Mouse (Mus musculus) limb, embryonic 11.5 days (tissue): ENCODE measurements around the gene Llph. TPM values are rescaled to one million over a fixed set of nuclear protein-coding genes. Genes with fewer than 3 reads are reported as not detected.

ENCODE experiments used
- ATAC-seq: fragments of 200-750 bp; cut with Nextera tagmentation; 2 replicates; pipeline ENCODE4 v1.8.0; 2017; ENCODE audit warnings: low read depth; ENCODE audit not compliant: insufficient number of reproducible peaks, low FRiP score, low TSS enrichment
- DNase-seq: peaks from one replicate; pipeline ENCODE4 v3.0.0-alpha.2; 2015; ENCODE audit warnings: low spot score
- H3K27ac ChIP-seq: fragments of 300-500 bp; sonication (generic); replicated peaks from 2 replicates; pipeline ENCODE4 v1.5.1; 2014; ENCODE audit warnings: low read depth, mild to moderate bottlenecking, low read length
- H3K27me3 ChIP-seq: fragments of 300-500 bp; sonication (generic); 2 replicates; pipeline ENCODE4 v1.6.1; 2014; ENCODE audit warnings: mild to moderate bottlenecking, low read length, mixed read lengths; ENCODE audit not compliant: control insufficient read depth, insufficient read depth
- H3K36me3 ChIP-seq: fragments of 300-500 bp; sonication (generic); 2 replicates; pipeline ENCODE4 v1.6.1; 2014; ENCODE audit warnings: mild to moderate bottlenecking, low read length, moderate library complexity, mixed read lengths; ENCODE audit not compliant: control insufficient read depth, insufficient read depth
- H3K4me1 ChIP-seq: fragments of 300-500 bp; sonication (generic); 2 replicates; pipeline ENCODE4 v1.6.1; 2014; ENCODE audit warnings: low read length, mixed read lengths; ENCODE audit not compliant: control insufficient read depth, insufficient read depth
- H3K4me2 ChIP-seq: fragments of 300-500 bp; sonication (generic); 2 replicates; pipeline ENCODE4 v1.6.1; 2014; ENCODE audit warnings: low read depth, mild to moderate bottlenecking, moderate library complexity; ENCODE audit not compliant: severe bottlenecking
- H3K4me3 ChIP-seq: fragments of 300-500 bp; sonication (generic); 2 replicates; pipeline ENCODE4 v1.5.1; 2014; ENCODE audit warnings: low read depth, low read length
- H3K9ac ChIP-seq: fragments of 300-500 bp; sonication (generic); 2 replicates; pipeline ENCODE4 v1.6.1; 2014; ENCODE audit warnings: mild to moderate bottlenecking, low read length
- H3K9me3 ChIP-seq: fragments of 300-500 bp; sonication (generic); 2 replicates; pipeline ENCODE4 v1.6.1; 2016; ENCODE audit warnings: low read length; ENCODE audit not compliant: control insufficient read depth
- WGBS: fragments of 180-500 bp; shearing (Covaris S2); extraction: QIAGEN DNeasy Blood & Tissue Kit; methylation state at CpG from one replicate; pipeline ENCODE4 v1.1.7; 2014; 5-methylcytosine and 5-hydroxymethylcytosine counted together
- polyA plus RNA-seq: library from polyadenylated mRNA; unstranded; fragments of >200 nt; fragmentation: Nextera tagmentation; extraction: Ambion mirVana; gene quantifications from 2 replicates; pipeline ENCODE4 v1.2.1, GENCODE M21; 2014

Llph gene
- 64.1 and 68.8 TPM in 2 replicates for polyA plus RNA-seq

GRCm38 (mm10) chr10:120226871-120227661, at the start of gene Llph:
Gene Llph (plus strand): TSS chr10:120227070.
- no peaks in the 10 kb centered on the region for H3K9me3 ChIP-seq
- H3K4me1 ChIP-seq: no peaks in the 10 kb centered on the region
- ATAC-seq (peak; percentile 89), DNase-seq (peak; percentile 88)
- peak within 1 kb of the TSS; percentile 88 for H3K4me3 ChIP-seq
- peaks cover 13% of the 10 kb centered on the region for H3K36me3 ChIP-seq
- under 1% methylated on average over 57 of the region's 57 CpGs for WGBS
- peak within 1 kb of the TSS; percentile 69 for H3K4me2 ChIP-seq
- H3K9ac ChIP-seq: peak within 1 kb of the TSS; percentile 75
- no peaks in the 10 kb centered on the region for H3K27me3 ChIP-seq
- no peak within 1 kb of the TSS for H3K27ac ChIP-seq

DNA sequence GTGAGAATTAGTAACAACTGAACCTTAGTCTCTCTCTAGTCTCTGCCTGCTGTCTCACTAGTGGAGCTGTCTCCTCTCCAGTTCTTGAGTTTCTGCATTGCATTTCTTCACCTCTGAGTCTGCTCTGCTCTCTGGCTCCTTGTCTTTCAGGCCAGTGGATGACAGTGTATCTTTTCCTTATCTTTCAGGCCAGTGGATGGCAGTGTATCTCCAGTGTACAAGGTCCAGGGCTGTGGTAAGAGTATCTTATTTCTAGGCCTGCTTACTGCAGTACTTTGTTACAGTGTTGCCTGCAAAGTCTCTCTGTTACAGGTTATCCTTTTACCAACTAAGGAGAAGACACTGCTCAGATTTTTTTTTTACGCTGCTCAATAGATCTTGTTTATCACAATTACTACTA, 44.0 kb upstream of the Llph start:
- Histone ChIP-seq H3K9me3 (no peaks in the 10 kb centered on the region), H3K4me2 (no peak overlapping the region), H3K4me1 (no peaks in the 10 kb centered on the region), H3K4me3 (no peak overlapping the region), H3K27me3 (no peaks in the 10 kb centered on the region), H3K27ac (no peak overlapping the region), H3K36me3 (no peaks in the 10 kb centered on the region), H3K9ac (no peak overlapping the region)
- ATAC-seq: no peak
- WGBS: 92% methylated on average over 1 of the region's 1 CpGs
- DNase-seq: no peak

- H3K36me3 ChIP-seq: no peaks in the 10 kb centered on the region
- no peak for DNase-seq
- no peak for ATAC-seq
- no peaks in the 10 kb centered on the region for H3K4me1 ChIP-seq
- H3K27ac ChIP-seq: no peak overlapping the region
- WGBS: 95% methylated on average over 2 of the region's 2 CpGs
- no peak overlapping the region for H3K4me3 ChIP-seq
- no peaks in the 10 kb centered on the region for H3K27me3 ChIP-seq
- H3K4me2 ChIP-seq: no peak overlapping the region
- no peaks in the 10 kb centered on the region for H3K9me3 ChIP-seq
- no peak overlapping the region for H3K9ac ChIP-seq
These were observed 43.5 kb upstream of the Llph start for GRCm38 (mm10) chr10:120183342-120183741.

GRCm38 (mm10) chr10:120188513-120188912, 38.4 kb upstream of the Llph start:
- 78% methylated on average over 2 of the region's 2 CpGs for WGBS

DNA sequence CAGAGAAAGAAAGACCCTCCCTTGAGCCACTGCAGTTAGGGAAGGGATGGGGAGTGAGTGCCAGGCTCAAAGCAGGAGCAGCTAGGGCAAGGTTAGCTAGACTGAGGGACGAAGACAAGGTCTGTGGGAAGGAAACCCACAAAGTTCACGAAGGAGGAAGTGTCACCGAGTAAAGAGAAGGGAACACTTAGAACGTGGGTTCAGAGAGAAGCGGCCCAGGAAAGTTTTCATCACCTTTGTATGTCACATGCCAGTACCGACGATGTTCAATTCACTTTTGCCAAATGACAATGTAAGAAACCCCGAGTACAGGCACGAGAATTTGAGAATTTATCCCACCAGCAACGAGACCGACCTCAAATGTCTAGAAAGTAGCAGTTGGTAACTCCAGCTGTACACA, 37.6 kb upstream of the Llph start:
- Histone ChIP-seq H3K36me3 (no peaks in the 10 kb centered on the region), H3K4me1 (no peaks in the 10 kb centered on the region), H3K9ac (no peak overlapping the region), H3K9me3 (no peaks in the 10 kb centered on the region), H3K27ac (no peak overlapping the region), H3K4me2 (no peak overlapping the region), H3K27me3 (no peaks in the 10 kb centered on the region), H3K4me3 (no peak overlapping the region)
- ATAC-seq (no peak), DNase-seq (no peak)
- 74% methylated on average over 11 of the region's 11 CpGs for whole genome bisulfite sequencing

More at GRCm38 (mm10) chr10:120188513-120188912, 38.4 kb upstream of the Llph start:
- Histone ChIP-seq H3K9ac (no peak overlapping the region), H3K36me3 (no peaks in the 10 kb centered on the region), H3K27me3 (no peaks in the 10 kb centered on the region), H3K27ac (no peak overlapping the region), H3K4me3 (no peak overlapping the region), H3K4me2 (no peak overlapping the region), H3K9me3 (no peaks in the 10 kb centered on the region), H3K4me1 (no peaks in the 10 kb centered on the region)
- ATAC-seq (no peak), DNase-seq (no peak)

- DNase-seq (no peak), ATAC-seq (no peak)
- WGBS: 51% methylated on average over 6 of the region's 6 CpGs
- no peak overlapping the region for H3K27ac ChIP-seq
- no peak overlapping the region for H3K4me3 ChIP-seq
- H3K9ac ChIP-seq: no peak overlapping the region
- no peaks in the 10 kb centered on the region for H3K36me3 ChIP-seq
- H3K4me2 ChIP-seq: no peak overlapping the region
- H3K9me3 ChIP-seq: no peaks in the 10 kb centered on the region
- H3K4me1 ChIP-seq: no peaks in the 10 kb centered on the region
- no peaks in the 10 kb centered on the region for H3K27me3 ChIP-seq
These were observed 37.1 kb upstream of the Llph start for GRCm38 (mm10) chr10:120189782-120190181.

DNA sequence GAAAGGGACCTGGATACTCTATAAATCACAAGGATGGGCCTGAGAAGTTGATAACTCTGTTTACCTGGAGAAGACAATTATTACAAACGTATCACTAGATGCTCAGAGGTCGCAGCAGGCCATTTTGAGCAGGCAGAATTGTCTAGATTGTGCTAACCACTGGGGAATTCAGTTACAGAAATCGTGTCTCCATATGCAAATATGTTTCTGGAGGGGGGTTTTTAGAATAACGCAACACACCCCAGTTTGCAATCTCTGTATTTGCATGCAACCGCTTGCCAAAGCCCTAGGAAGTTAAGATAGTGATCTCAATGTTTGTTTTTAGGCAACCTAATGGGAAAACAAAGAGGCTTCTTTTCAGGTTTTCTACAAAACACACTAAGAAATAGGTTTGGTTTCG, 35.7 kb upstream of the Llph start:
- no peaks in the 10 kb centered on the region for H3K9me3 ChIP-seq
- H3K9ac ChIP-seq: no peak overlapping the region
- no peak for ATAC-seq
- no peaks in the 10 kb centered on the region for H3K36me3 ChIP-seq
- H3K4me3 ChIP-seq: no peak overlapping the region
- H3K4me2 ChIP-seq: no peak overlapping the region
- no peak overlapping the region for H3K27ac ChIP-seq
- no peak for DNase-seq
- no peaks in the 10 kb centered on the region for H3K4me1 ChIP-seq
- H3K27me3 ChIP-seq: no peaks in the 10 kb centered on the region
- WGBS: 86% methylated on average over 6 of the region's 6 CpGs

GRCm38 (mm10) chr10:120192278-120192677, 34.6 kb upstream of the Llph start:
- Histone ChIP-seq H3K4me1 (no peaks in the 10 kb centered on the region), H3K4me3 (no peak overlapping the region), H3K36me3 (no peaks in the 10 kb centered on the region), H3K9me3 (no peaks in the 10 kb centered on the region), H3K27ac (no peak overlapping the region), H3K4me2 (no peak overlapping the region), H3K27me3 (no peaks in the 10 kb centered on the region), H3K9ac (no peak overlapping the region)
- ATAC-seq (no peak), DNase-seq (no peak)
- 87% methylated on average over 4 of the region's 4 CpGs for WGBS

DNA sequence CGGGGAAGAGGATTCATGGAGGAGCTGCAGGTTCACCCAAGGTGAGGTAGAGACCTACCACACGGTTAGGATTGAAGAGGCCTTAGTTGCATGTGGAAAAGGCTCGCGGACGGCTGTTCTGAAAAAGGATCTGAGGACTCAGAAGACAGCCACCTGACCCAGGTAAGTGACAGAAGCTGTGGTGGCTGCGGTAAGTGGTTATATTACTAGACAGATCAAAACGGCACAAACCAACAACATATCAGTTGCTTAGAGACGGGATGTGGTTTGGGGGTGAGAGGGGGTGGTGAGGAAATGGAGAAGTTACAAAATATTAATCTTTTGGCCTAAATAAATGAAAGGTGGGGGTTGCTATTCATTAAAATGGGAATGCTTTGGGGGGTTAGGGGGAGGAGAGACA, 33.6 kb upstream of the Llph start:
- WGBS: 94% methylated on average over 8 of the region's 8 CpGs
- no peak for ATAC-seq
- no peak for DNase-seq
- H3K4me1 ChIP-seq: no peaks in the 10 kb centered on the region
- H3K27me3 ChIP-seq: no peaks in the 10 kb centered on the region
- H3K27ac ChIP-seq: no peak overlapping the region
- H3K4me3 ChIP-seq: no peak overlapping the region
- no peaks in the 10 kb centered on the region for H3K36me3 ChIP-seq
- H3K9ac ChIP-seq: no peak overlapping the region
- H3K4me2 ChIP-seq: no peak overlapping the region
- H3K9me3 ChIP-seq: no peaks in the 10 kb centered on the region
